Mouse (Mus musculus): ENCODE results near the gene Sgip1. TPM values are rescaled to one million over a fixed set of nuclear protein-coding genes. Genes with fewer than 3 reads are reported as not detected.
A peak's percentile ranks its signal among the peaks of the same experiment; 100 is the strongest.

Sgip1 gene
- polyA plus RNA-seq, 1 experiment from 2014 or later, result 68.0 TPM

DNA sequence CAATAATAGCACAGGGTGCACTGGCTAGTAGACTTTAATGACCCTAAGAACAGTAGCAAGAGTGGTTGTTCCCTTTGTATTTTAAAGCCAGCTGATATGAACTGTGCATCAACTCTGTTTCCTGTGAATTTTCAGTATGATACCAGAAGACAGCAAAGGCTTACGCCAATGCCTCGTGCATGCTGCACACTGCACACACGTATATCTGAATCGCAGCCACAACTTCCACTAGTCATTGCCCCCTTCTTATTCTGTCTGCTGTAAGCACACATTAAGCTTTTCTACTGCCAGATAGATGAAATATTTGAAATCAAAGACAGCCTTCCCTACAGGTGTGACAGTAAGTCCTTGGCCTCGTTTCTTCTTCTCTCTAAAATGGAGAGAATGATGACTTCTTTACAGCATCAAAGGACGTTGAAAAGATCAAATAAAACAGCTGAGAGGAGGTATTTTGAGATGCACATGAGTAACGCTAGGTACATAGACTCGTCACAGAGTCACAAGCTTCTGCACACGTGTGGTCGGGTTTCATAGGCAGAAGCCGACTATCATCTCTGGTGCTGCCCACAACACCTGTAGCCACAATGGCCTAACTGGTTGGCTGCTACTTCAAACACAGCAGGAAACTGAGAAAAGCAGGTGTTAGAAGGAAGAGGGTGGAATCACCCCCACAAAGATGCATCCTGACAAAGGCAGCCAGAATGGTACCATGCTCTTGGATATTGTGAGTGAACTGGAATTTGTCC lies 249.7 kb downstream of the Sgip1 start:
- no peaks in the 10 kb centered on the region for H3K9me3 ChIP-seq (ENCODE audit: control insufficient read depth, low read length)
- ATAC-seq, result no peak
- no peaks in the 10 kb centered on the region for H3K36me3 ChIP-seq (ENCODE audit: control insufficient read depth, insufficient read depth, low read length)
- H3K27ac ChIP-seq (ENCODE audit: low read depth, low read length), result no peak overlapping the region
- WGBS, result 87% methylated on average over 11 of the region's 11 CpGs
- no peak overlapping the region for H3K9ac ChIP-seq (ENCODE audit: low read depth, low read length)
- H3K4me3 ChIP-seq (ENCODE audit: low read length), result no peak overlapping the region
- no peaks in the 10 kb centered on the region for H3K4me1 ChIP-seq (ENCODE audit: control insufficient read depth, insufficient read depth, low read depth, low read length)
- H3K4me2 ChIP-seq (ENCODE audit: low read length), result no peak overlapping the region
- no peaks in the 10 kb centered on the region for H3K27me3 ChIP-seq (replicated peaks; ENCODE audit: control insufficient read depth, insufficient read depth, low read length)

- no peak for ATAC-seq
- no peaks in the 10 kb centered on the region for H3K36me3 ChIP-seq (ENCODE audit: control insufficient read depth, insufficient read depth, low read length)
- no peak overlapping the region for H3K27ac ChIP-seq (ENCODE audit: low read depth, low read length)
- no peak overlapping the region for H3K4me2 ChIP-seq (ENCODE audit: low read length)
- no peaks in the 10 kb centered on the region for H3K9me3 ChIP-seq (ENCODE audit: control insufficient read depth, low read length)
- H3K27me3 ChIP-seq (replicated peaks; ENCODE audit: control insufficient read depth, insufficient read depth, low read length), result no peaks in the 10 kb centered on the region
- WGBS, result 74% methylated on average over 3 of the region's 3 CpGs
- no peaks in the 10 kb centered on the region for H3K4me1 ChIP-seq (ENCODE audit: control insufficient read depth, insufficient read depth, low read depth, low read length)
- H3K9ac ChIP-seq (ENCODE audit: low read depth, low read length), result no peak overlapping the region
- H3K4me3 ChIP-seq (ENCODE audit: low read length), result no peak overlapping the region
Measured at GRCm38 (mm10) chr4:102991685-102992084, 250.6 kb downstream of the Sgip1 start.

DNA sequence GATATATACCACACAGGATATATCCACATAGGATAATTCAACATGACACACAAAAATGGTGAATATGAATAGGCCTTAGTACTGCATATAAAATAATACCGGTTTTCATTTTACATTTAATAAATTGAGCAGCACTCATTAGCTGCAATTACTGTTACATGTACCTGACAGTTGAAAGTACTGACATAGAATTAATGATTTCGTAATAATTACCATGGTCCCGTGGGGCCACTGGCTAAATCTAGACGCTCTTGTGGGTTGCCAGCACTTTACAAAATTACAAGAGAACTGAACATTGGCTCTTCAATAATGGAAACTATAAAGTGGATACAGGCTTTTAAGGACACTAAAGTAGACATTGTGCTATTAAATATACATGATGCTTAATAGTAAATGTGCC lies 263.6 kb downstream of the Sgip1 start:
- ATAC-seq, result no peak
- no peak overlapping the region for H3K4me2 ChIP-seq (ENCODE audit: low read length)
- no peaks in the 10 kb centered on the region; the same call in 1 of the 2 replicates for H3K4me1 ChIP-seq (ENCODE audit: control insufficient read depth, insufficient read depth, low read depth, low read length)
- no peak overlapping the region for H3K9ac ChIP-seq (ENCODE audit: low read depth, low read length)
- H3K4me3 ChIP-seq (ENCODE audit: low read length), result no peak overlapping the region
- H3K36me3 ChIP-seq (ENCODE audit: control insufficient read depth, insufficient read depth, low read length), result no peaks in the 10 kb centered on the region
- WGBS, result 67% methylated on average over 4 of the region's 4 CpGs
- H3K9me3 ChIP-seq (ENCODE audit: control insufficient read depth, low read length), result no peaks in the 10 kb centered on the region
- no peak overlapping the region for H3K27ac ChIP-seq (ENCODE audit: low read depth, low read length)
- H3K27me3 ChIP-seq (replicated peaks; ENCODE audit: control insufficient read depth, insufficient read depth, low read length), result no peaks in the 10 kb centered on the region

GRCm38 (mm10) chr4:103005190-103005945 lies 264.3 kb downstream of the Sgip1 start:
- Histone ChIP-seq H3K9ac (ENCODE audit: low read depth, low read length) (no peak overlapping the region), H3K4me3 (ENCODE audit: low read length) (no peak overlapping the region), H3K4me2 (ENCODE audit: low read length) (no peak overlapping the region), H3K27me3 (replicated peaks; ENCODE audit: control insufficient read depth, insufficient read depth, low read length) (no peaks in the 10 kb centered on the region), H3K9me3 (ENCODE audit: control insufficient read depth, low read length) (no peaks in the 10 kb centered on the region), H3K27ac (ENCODE audit: low read depth, low read length) (no peak overlapping the region), H3K36me3 (ENCODE audit: control insufficient read depth, insufficient read depth, low read length) (no peaks in the 10 kb centered on the region), H3K4me1 (ENCODE audit: control insufficient read depth, insufficient read depth, low read depth, low read length) (no peaks in the 10 kb centered on the region; the same call in 1 of the 2 replicates)
- ATAC-seq, result no peak
- 58% methylated on average over 15 of the region's 15 CpGs for WGBS

DNA sequence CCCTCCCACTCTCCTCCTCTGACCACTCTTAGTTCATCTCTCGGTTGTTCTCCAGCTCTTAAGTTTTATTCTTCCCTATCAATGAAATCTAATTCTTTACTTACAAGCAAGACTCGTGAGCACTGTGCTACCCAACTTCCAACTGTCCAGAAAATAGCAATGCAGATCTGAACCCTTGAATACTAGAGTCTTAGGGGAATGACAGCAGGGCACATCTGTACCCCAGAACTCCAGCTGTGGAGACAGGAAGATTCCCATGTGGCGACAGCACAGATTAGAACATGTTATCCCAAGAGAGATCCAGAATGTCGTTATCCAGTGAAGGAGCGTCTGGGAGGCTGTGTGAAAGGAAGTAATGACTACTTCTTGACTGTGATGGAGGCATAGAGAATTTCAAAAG lies 265.2 kb downstream of the Sgip1 start:
- Histone ChIP-seq H3K4me3 (ENCODE audit: low read length) (no peak overlapping the region), H3K9me3 (ENCODE audit: control insufficient read depth, low read length) (no peaks in the 10 kb centered on the region), H3K27me3 (replicated peaks; ENCODE audit: control insufficient read depth, insufficient read depth, low read length) (no peaks in the 10 kb centered on the region), H3K4me1 (ENCODE audit: control insufficient read depth, insufficient read depth, low read depth, low read length) (no peaks in the 10 kb centered on the region; the same call in 1 of the 2 replicates), H3K36me3 (ENCODE audit: control insufficient read depth, insufficient read depth, low read length) (no peaks in the 10 kb centered on the region), H3K9ac (ENCODE audit: low read depth, low read length) (no peak overlapping the region), H3K27ac (ENCODE audit: low read depth, low read length) (no peak overlapping the region), H3K4me2 (ENCODE audit: low read length) (no peak overlapping the region)
- WGBS, result 69% methylated on average over 5 of the region's 5 CpGs
- ATAC-seq, result no peak

- H3K9ac ChIP-seq (ENCODE audit: low read depth, low read length), result no peak overlapping the region
- H3K27me3 ChIP-seq (replicated peaks; ENCODE audit: control insufficient read depth, insufficient read depth, low read length), result no peaks in the 10 kb centered on the region
- H3K9me3 ChIP-seq (ENCODE audit: control insufficient read depth, low read length), result no peaks in the 10 kb centered on the region
- no peak for ATAC-seq
- H3K4me1 ChIP-seq (ENCODE audit: control insufficient read depth, insufficient read depth, low read depth, low read length), result peaks cover 3% of the 10 kb centered on the region
- 20% methylated on average over 4 of the region's 4 CpGs for WGBS
- H3K4me2 ChIP-seq (ENCODE audit: low read length), result no peak overlapping the region
- no peak overlapping the region for H3K4me3 ChIP-seq (ENCODE audit: low read length)
- no peaks in the 10 kb centered on the region for H3K36me3 ChIP-seq (ENCODE audit: control insufficient read depth, insufficient read depth, low read length)
- H3K27ac ChIP-seq (ENCODE audit: low read depth, low read length), result no peak overlapping the region
Measured at GRCm38 (mm10) chr4:103006943-103007418, 265.9 kb downstream of the Sgip1 start.

- H3K27me3 ChIP-seq (replicated peaks; ENCODE audit: control insufficient read depth, insufficient read depth, low read length), result no peaks in the 10 kb centered on the region
- no peaks in the 10 kb centered on the region for H3K36me3 ChIP-seq (ENCODE audit: control insufficient read depth, insufficient read depth, low read length)
- no peak overlapping the region for H3K4me3 ChIP-seq (ENCODE audit: low read length)
- peaks cover 8% of the 10 kb centered on the region for H3K4me1 ChIP-seq (ENCODE audit: control insufficient read depth, insufficient read depth, low read depth, low read length)
- 93% methylated on average over 4 of the region's 4 CpGs for WGBS
- no peak overlapping the region for H3K27ac ChIP-seq (ENCODE audit: low read depth, low read length)
- no peaks in the 10 kb centered on the region for H3K9me3 ChIP-seq (ENCODE audit: control insufficient read depth, low read length)
- no peak for ATAC-seq
- no peak overlapping the region for H3K4me2 ChIP-seq (ENCODE audit: low read length)
- H3K9ac ChIP-seq (ENCODE audit: low read depth, low read length), result no peak overlapping the region
Measured at GRCm38 (mm10) chr4:103010734-103011133, 269.6 kb downstream of the Sgip1 start.

DNA sequence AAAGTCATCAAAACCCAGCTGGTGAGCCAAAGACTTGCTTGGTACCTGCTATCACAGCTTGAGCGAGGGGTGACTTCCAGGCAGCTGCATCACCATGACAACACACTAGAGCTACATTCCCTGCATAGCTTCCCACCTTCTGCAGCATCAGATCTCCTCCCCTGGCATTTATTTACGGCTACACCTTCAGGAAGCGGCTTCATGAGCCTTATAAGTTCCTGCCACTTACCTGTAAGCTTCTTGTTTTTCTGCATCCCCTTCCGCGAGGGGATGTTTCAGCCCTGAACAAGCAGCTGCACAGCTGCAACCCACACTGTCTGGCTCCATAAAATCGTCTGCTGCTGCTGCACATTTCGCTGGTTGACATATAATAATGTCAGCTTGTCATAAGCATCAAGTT lies 270.7 kb downstream of the Sgip1 start:
- 31% methylated on average over 7 of the region's 7 CpGs for WGBS
- 0 out of 2 replicates have a peak overlapping the region, but pooled peaks have one; percentile 28 for H3K9ac ChIP-seq (ENCODE audit: low read depth, low read length)

GRCm38 (mm10) chr4:103013490-103013889 lies 272.4 kb downstream of the Sgip1 start:
- Histone ChIP-seq H3K36me3 (ENCODE audit: control insufficient read depth, insufficient read depth, low read length) (no peaks in the 10 kb centered on the region), H3K9me3 (ENCODE audit: control insufficient read depth, low read length) (no peaks in the 10 kb centered on the region), H3K9ac (ENCODE audit: low read depth, low read length) (no peak overlapping the region), H3K27me3 (replicated peaks; ENCODE audit: control insufficient read depth, insufficient read depth, low read length) (no peaks in the 10 kb centered on the region), H3K4me2 (ENCODE audit: low read length) (peak overlapping the region; percentile 13; the same call in 1 of the 2 replicates), H3K27ac (ENCODE audit: low read depth, low read length) (no peak overlapping the region), H3K4me1 (ENCODE audit: control insufficient read depth, insufficient read depth, low read depth, low read length) (peaks cover 8% of the 10 kb centered on the region), H3K4me3 (ENCODE audit: low read length) (no peak overlapping the region)
- 11% methylated on average over 4 of the region's 4 CpGs for WGBS
- peak; percentile 9; the same call in 1 of the 2 replicates for ATAC-seq

More for the DNA sequence above, 270.7 kb downstream of the Sgip1 start:
- H3K4me1 ChIP-seq (ENCODE audit: control insufficient read depth, insufficient read depth, low read depth, low read length), result peaks cover 8% of the 10 kb centered on the region
- H3K9me3 ChIP-seq (ENCODE audit: control insufficient read depth, low read length), result no peaks in the 10 kb centered on the region
- peak overlapping the region; percentile 32; the same call in 1 of the 2 replicates for H3K4me2 ChIP-seq (ENCODE audit: low read length)
- peak; percentile 88 for ATAC-seq
- H3K4me3 ChIP-seq (ENCODE audit: low read length), result no peak overlapping the region
- H3K27ac ChIP-seq (ENCODE audit: low read depth, low read length), result peak overlapping the region; percentile 16; the same call in 1 of the 2 replicates
- no peaks in the 10 kb centered on the region for H3K27me3 ChIP-seq (replicated peaks; ENCODE audit: control insufficient read depth, insufficient read depth, low read length)
- no peaks in the 10 kb centered on the region for H3K36me3 ChIP-seq (ENCODE audit: control insufficient read depth, insufficient read depth, low read length)
